Mouse (Mus musculus) bone marrow, adult 2 months (tissue): ENCODE results near the gene Rbl1.

Experiments
- CTCF ChIP-seq: fragments of 200-500 bp; IDR thresholded peaks from 2 replicates; pipeline ENCODE4 v1.5.1; 2011; ENCODE audit warnings: low read length, control low read depth; ENCODE audit not compliant: control insufficient read depth, insufficient read depth
- POLR2A ChIP-seq: fragments of 200-500 bp; IDR thresholded peaks from 2 replicates; pipeline ENCODE4 v1.6.1; 2011; ENCODE audit warnings: low read depth, mild to moderate bottlenecking, control low read depth, low read length, borderline replicate concordance; ENCODE audit not compliant: control insufficient read depth

DNA sequence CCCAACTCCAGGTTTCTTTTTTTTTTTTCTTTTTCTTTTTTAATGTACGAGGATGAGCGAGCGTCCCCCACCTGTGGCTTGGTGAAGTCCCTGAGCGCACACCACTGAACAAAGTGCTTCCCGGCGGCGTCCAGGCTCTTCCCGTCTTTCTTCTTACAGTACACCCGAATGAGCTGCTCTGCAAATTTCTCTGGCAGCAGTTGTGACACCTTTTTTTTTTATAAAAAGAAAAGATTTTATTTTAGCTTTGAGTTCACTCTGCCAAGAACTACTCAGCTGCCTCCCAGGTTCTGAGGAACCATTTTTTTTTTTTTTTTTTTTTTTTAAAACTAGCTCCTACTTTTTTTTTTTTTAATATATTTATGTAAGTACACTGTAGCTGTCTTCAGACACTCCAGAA is 102.7 kb downstream of the Rbl1 start:
- TF ChIP-seq POLR2A (no peak), CTCF (no peak)
